Mouse (Mus musculus): ENCODE data around the gene Mrpl24. TPM values are rescaled to one million over a fixed set of nuclear protein-coding genes. Genes with fewer than 3 reads are reported as not detected.
A peak's percentile ranks its signal among the peaks of the same experiment; 100 is the strongest.

Gene Mrpl24
- polyA plus RNA-seq, 1 experiment, result 72.4 TPM

- 72% methylated on average over 4 of the region's 4 CpGs for WGBS
- no peak for DNase-seq
- Histone ChIP-seq H3K27me3 (ENCODE audit: control insufficient read depth, insufficient read depth, low read length) (peaks cover 19% of the 10 kb centered on the region; the same call in 1 of the 2 replicates), H3K36me3 (ENCODE audit: control insufficient read depth, insufficient read depth, low read length) (peaks cover 22% of the 10 kb centered on the region), H3K27ac (ENCODE audit: control insufficient read depth, insufficient read depth, low read length) (no peak overlapping the region), H3K4me1 (replicated peaks; ENCODE audit: control insufficient read depth, insufficient read depth, low read length) (no peaks in the 10 kb centered on the region; the same call in 1 of the 2 replicates), H3K4me3 (ENCODE audit: control insufficient read depth, insufficient read depth, low read length) (no peak overlapping the region)
- TF ChIP-seq POLR2A (IDR thresholded peaks at IDR 0.05; ENCODE audit: control insufficient read depth, extremely low read depth, insufficient read depth, low read length, poor library complexity), result no peak
- no peak for TF ChIP-seq CTCF (IDR thresholded peaks at IDR 0.05; ENCODE audit: borderline replicate concordance, control insufficient read depth, extremely low read depth, insufficient read depth, low read length, poor library complexity)
Measured at GRCm38 (mm10) chr3:87944838-87945600, 25.7 kb downstream of the Mrpl24 start.

- no peak for DNase-seq
- TF ChIP-seq CTCF (IDR thresholded peaks at IDR 0.05; ENCODE audit: borderline replicate concordance, control insufficient read depth, extremely low read depth, insufficient read depth, low read length, poor library complexity), result no peak
- Histone ChIP-seq H3K4me1 (replicated peaks; ENCODE audit: control insufficient read depth, insufficient read depth, low read length) (no peaks in the 10 kb centered on the region; the same call in 1 of the 2 replicates), H3K4me3 (ENCODE audit: control insufficient read depth, insufficient read depth, low read length) (no peak overlapping the region), H3K27me3 (ENCODE audit: control insufficient read depth, insufficient read depth, low read length) (peaks cover 24% of the 10 kb centered on the region; the same call in 1 of the 2 replicates), H3K36me3 (ENCODE audit: control insufficient read depth, insufficient read depth, low read length) (peaks cover 14% of the 10 kb centered on the region), H3K27ac (ENCODE audit: control insufficient read depth, insufficient read depth, low read length) (no peak overlapping the region)
- 57% methylated on average over 12 of the region's 12 CpGs for WGBS
Measured at GRCm38 (mm10) chr3:87945781-87946540, 26.7 kb downstream of the Mrpl24 start.

- H3K27ac ChIP-seq (ENCODE audit: control insufficient read depth, insufficient read depth, low read length), result no peak overlapping the region
- DNase-seq, result no peak
- TF ChIP-seq POLR2A (IDR thresholded peaks at IDR 0.05; ENCODE audit: control insufficient read depth, extremely low read depth, insufficient read depth, low read length, poor library complexity), result no peak
- no peak for TF ChIP-seq CTCF (IDR thresholded peaks at IDR 0.05; ENCODE audit: borderline replicate concordance, control insufficient read depth, extremely low read depth, insufficient read depth, low read length, poor library complexity)
- H3K4me3 ChIP-seq (ENCODE audit: control insufficient read depth, insufficient read depth, low read length), result no peak overlapping the region
- H3K27me3 ChIP-seq (ENCODE audit: control insufficient read depth, insufficient read depth, low read length), result peaks cover 25% of the 10 kb centered on the region; the same call in 1 of the 2 replicates
- H3K36me3 ChIP-seq (ENCODE audit: control insufficient read depth, insufficient read depth, low read length), result peaks cover 9% of the 10 kb centered on the region
- 18% methylated on average over 1 of the region's 1 CpGs for WGBS
- no peaks in the 10 kb centered on the region; the same call in 1 of the 2 replicates for H3K4me1 ChIP-seq (replicated peaks; ENCODE audit: control insufficient read depth, insufficient read depth, low read length)
Measured at GRCm38 (mm10) chr3:87946541-87946860, 27.2 kb downstream of the Mrpl24 start.

GRCm38 (mm10) chr3:87947056-87947810, 27.9 kb downstream of the Mrpl24 start:
- Histone ChIP-seq H3K36me3 (ENCODE audit: control insufficient read depth, insufficient read depth, low read length) (peaks cover 2% of the 10 kb centered on the region; the same call in 1 of the 2 replicates), H3K27ac (ENCODE audit: control insufficient read depth, insufficient read depth, low read length) (no peak overlapping the region), H3K4me3 (ENCODE audit: control insufficient read depth, insufficient read depth, low read length) (no peak overlapping the region), H3K27me3 (ENCODE audit: control insufficient read depth, insufficient read depth, low read length) (peaks cover 31% of the 10 kb centered on the region), H3K4me1 (replicated peaks; ENCODE audit: control insufficient read depth, insufficient read depth, low read length) (no peaks in the 10 kb centered on the region; the same call in 1 of the 2 replicates)
- DNase-seq, result no peak
- TF ChIP-seq POLR2A (IDR thresholded peaks at IDR 0.05; ENCODE audit: control insufficient read depth, extremely low read depth, insufficient read depth, low read length, poor library complexity), result 0 out of 2 replicates have a peak, but pooled peaks have one; percentile 18
- TF ChIP-seq CTCF (IDR thresholded peaks at IDR 0.05; ENCODE audit: borderline replicate concordance, control insufficient read depth, extremely low read depth, insufficient read depth, low read length, poor library complexity), result no peak
- 9% methylated on average over 26 of the region's 26 CpGs for WGBS

- no peak for DNase-seq
- 3% methylated on average over 17 of the region's 17 CpGs for WGBS
- Histone ChIP-seq H3K4me3 (ENCODE audit: control insufficient read depth, insufficient read depth, low read length) (no peak overlapping the region), H3K36me3 (ENCODE audit: control insufficient read depth, insufficient read depth, low read length) (no peaks in the 10 kb centered on the region), H3K4me1 (replicated peaks; ENCODE audit: control insufficient read depth, insufficient read depth, low read length) (no peaks in the 10 kb centered on the region; the same call in 1 of the 2 replicates), H3K27ac (ENCODE audit: control insufficient read depth, insufficient read depth, low read length) (no peak overlapping the region), H3K27me3 (ENCODE audit: control insufficient read depth, insufficient read depth, low read length) (peaks cover 37% of the 10 kb centered on the region)
- TF ChIP-seq CTCF (IDR thresholded peaks at IDR 0.05; ENCODE audit: borderline replicate concordance, control insufficient read depth, extremely low read depth, insufficient read depth, low read length, poor library complexity) (no peak), POLR2A (IDR thresholded peaks at IDR 0.05; ENCODE audit: control insufficient read depth, extremely low read depth, insufficient read depth, low read length, poor library complexity) (no peak)
Measured at GRCm38 (mm10) chr3:87947811-87948199, 28.5 kb downstream of the Mrpl24 start.
